Mouse (Mus musculus) left cerebral cortex, adult 2 months (tissue): ENCODE measurements around the gene Ppp1r9b. TPM values are rescaled to one million over a fixed set of nuclear protein-coding genes. Genes with fewer than 3 reads are reported as not detected.

Experiments
- DNase-seq, 2 experiments: peaks; one replicate each; pipeline ENCODE4 v3.0.0; 2021 to 2022; ENCODE audit warnings: low spot score in 2 of 2, mixed read lengths in 1 of 2; ENCODE audit errors: extremely low spot score in 1 of 2
- H3K27ac ChIP-seq: fragments of 200-600 bp; 2 replicates; pipeline ENCODE4 v1.8.1; 2022
- H3K4me3 ChIP-seq: fragments of 200-600 bp; 2 replicates; pipeline ENCODE4 v1.8.1; 2022
- CTCF ChIP-seq: fragments of 200-600 bp; IDR thresholded peaks from 2 replicates; pipeline ENCODE4 v1.8.1; 2022; ENCODE audit warnings: antibody characterized with exemption, mild to moderate bottlenecking, moderate library complexity
- intact Hi-C: fragments of 180-260 bp; cut with DNase I; formaldehyde crosslinking; loops from one replicate; pipeline ENCODE4 v1.15.1; 2025
- total RNA-seq, 2 experiments: library from RNA; stranded (reverse); gene quantifications; 2 replicates each; pipeline ENCODE4 v1.2.3; 2021

Gene Ppp1r9b
- total RNA-seq, 2 experiments from 2014 or later = 709 to 735 TPM

DNA sequence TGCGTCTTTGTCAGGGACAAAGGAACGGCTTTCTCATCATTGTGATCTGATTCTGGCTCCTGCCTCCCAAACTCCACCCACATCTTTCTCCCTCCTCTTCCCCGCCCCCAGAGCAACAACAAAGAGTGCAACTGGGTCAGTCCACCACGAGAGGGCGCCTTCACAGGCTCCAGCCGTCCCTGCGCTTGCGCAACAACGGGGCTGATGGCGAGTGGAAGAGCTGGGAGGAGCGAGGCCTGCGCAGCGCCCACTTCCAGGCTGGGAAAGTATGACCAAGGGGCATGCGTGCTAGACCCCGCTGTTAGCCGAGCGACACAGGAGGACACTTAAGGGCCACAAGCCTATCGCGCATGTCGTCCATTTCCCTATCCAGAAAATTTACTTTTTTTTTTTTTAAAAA is 11.9 kb upstream of the Ppp1r9b start:
- TF ChIP-seq CTCF = peak; percentile 99
- intact Hi-C loops = loop anchor here (1.0 to 5.0 kb wide), 3 partner anchors 10 to 63 kb away; partner anchors contain the start of gene Pdk2
- peak; percentile 97 to 98 for DNase-seq
- H3K4me3 ChIP-seq = peak overlapping the region; percentile 46
- H3K27ac ChIP-seq = peak overlapping the region; percentile 82

DNA sequence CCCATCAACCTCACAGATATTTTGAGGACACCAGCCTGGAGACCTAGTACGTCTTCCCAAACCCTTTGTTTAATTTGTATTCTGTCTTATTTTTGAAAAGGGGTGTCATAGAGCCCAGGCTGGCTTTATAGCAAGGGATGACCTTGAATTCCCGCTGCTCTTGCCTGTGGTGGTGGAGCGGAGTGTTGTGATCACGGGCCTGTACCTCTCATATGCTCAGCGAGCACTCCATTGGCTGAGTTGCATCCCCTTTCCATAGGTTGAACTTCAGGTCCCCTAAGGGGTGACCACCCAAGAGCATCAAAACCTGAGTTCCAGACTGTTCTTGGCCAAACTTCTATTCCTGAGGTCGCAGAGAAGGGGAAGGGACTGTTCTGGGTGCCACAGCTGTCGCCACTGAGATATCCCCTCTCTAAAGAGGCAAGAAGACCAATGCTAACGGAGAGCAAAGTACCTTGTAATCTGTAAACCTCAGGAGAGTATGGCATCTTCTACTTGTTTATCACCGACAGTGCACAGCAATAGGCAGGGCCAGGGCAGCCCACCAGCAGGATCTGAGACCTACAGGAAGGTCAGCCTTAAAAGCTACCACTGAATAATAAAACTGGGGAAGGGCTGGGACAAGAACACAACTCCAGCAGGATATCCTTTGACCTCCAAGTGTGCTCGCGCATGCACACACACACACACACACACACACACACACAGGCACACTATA is 11.2 kb upstream of the Ppp1r9b start:
- DNase-seq = no peak
- Histone ChIP-seq H3K27ac (peak overlapping the region; percentile 82), H3K4me3 (peak overlapping the region; percentile 46)
- TF ChIP-seq CTCF = no peak
- intact Hi-C loops = loop anchor here (1.0 to 5.0 kb wide), 3 partner anchors 10 to 63 kb away; partner anchors contain the start of gene Pdk2

- no peak for DNase-seq
- intact Hi-C loops = no loop called here
- TF ChIP-seq CTCF = no peak
- Histone ChIP-seq H3K4me3 (no peak overlapping the region), H3K27ac (no peak overlapping the region)
Measured at GRCm38 (mm10) chr11:94985140-94985539, 5.7 kb upstream of the Ppp1r9b start.

DNA sequence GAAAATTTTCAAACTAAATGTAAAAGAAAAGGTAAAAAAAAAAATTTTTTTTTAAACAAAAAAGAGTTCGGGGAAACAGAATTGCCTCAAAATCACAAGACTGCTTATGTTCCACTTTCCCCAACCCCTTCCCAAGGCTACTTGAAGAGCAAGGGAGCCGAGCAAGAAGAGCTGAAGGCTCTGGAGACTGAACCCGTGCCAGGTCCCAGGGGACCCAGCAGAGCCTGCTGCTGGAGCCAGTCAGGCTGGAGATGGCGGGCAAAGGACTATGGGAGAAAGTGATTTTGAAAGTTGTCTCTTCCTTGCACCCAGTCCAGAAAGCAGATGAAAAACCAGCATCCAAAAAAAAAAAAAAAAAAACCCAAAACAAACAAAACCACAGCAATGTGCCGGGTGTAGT is 5.0 kb upstream of the Ppp1r9b start:
- Histone ChIP-seq H3K27ac (no peak overlapping the region), H3K4me3 (no peak overlapping the region)
- no peak for DNase-seq
- intact Hi-C loops = no loop called here
- TF ChIP-seq CTCF = no peak

- no peak for TF ChIP-seq CTCF
- intact Hi-C loops = no loop called here
- Histone ChIP-seq H3K4me3 (no peak overlapping the region), H3K27ac (no peak overlapping the region; the same call in 1 of the 2 replicates)
- no peak for DNase-seq
Measured at GRCm38 (mm10) chr11:94986435-94986834, 4.4 kb upstream of the Ppp1r9b start.

DNA sequence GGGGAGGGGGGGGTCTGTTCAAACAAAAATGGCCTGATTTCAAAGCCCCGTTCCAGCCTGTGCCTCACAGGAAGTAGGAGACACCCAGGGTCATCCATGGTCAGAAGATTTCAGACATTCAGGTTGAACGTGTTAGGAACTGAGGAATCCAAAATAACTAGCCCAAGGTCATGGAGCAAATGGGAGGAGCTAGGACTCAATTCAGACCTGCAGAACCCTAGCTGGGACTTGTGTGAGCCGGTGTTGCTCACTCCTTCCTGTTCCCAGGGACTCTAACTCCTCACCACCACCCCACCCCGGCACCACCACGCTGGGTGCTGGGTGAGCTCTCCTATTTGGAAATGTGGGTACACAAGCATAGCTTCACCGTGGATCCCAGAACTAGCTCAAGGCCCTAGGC is 3.5 kb upstream of the Ppp1r9b start:
- intact Hi-C loops = no loop called here
- no peak for TF ChIP-seq CTCF
- Histone ChIP-seq H3K4me3 (no peak overlapping the region), H3K27ac (peak overlapping the region; percentile 98)
- no peak for DNase-seq

DNA sequence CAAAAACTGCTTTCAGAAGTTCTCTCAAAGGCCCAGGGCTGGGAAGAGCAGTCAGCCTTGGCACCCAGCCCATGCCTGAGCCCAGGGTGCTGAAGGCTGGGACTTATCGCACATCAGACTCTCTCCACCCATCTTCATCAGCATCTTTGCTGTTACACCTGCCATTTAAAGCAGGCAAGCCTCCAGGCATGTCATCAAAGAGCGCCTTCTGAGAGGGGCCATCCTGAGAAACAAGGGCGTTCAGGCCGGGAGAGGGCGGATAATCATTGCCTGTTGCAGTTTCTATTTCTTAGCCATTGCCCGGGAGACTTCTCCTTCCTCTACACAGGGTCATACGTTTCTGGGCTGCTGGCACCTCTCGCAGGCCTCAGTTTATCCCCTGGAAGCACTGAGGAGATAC is 3.0 kb upstream of the Ppp1r9b start:
- no peak for DNase-seq
- Histone ChIP-seq H3K27ac (peak overlapping the region; percentile 98), H3K4me3 (no peak overlapping the region)
- no peak for TF ChIP-seq CTCF
- intact Hi-C loops = no loop called here

GRCm38 (mm10) chr11:94988780-94989561 is 1.9 kb upstream of the Ppp1r9b start:
- H3K27ac ChIP-seq = peak overlapping the region; percentile 98
- intact Hi-C loops = loop anchor here (1.0 kb wide), 1 partner anchor 10 kb away; no protein-coding TSS in a partner anchor
- H3K4me3 ChIP-seq = peak overlapping the region; percentile 71
- TF ChIP-seq CTCF = no peak
- peak in 1 of 2 experiments; percentile 53 for DNase-seq

DNA sequence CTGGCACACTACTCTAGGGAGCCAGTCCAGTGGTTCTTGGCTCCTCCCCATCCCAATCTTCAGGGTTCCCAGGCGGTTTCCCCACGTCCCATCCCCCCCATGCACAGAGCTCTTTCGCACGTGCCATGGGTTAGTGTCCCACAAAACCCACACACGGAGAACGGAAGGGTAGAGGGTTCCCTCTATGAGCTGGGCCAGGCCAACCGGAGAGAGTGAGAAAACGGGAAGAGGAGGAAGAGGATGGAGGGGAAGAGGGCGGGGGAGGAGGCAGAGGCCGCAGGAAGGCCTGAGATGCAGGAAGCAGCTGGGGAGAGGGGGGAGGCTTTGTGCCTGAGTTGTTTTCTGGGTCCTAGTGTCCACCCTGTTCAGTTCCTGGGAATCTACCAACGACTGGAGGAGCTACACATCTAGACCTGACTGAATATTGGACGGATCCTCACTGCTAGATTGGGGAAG is 1.2 kb upstream of the Ppp1r9b start:
- peak; percentile 80 to 82 for DNase-seq
- Histone ChIP-seq H3K27ac (peak overlapping the region; percentile 98), H3K4me3 (peak overlapping the region; percentile 71)
- intact Hi-C loops = loop anchor here (1.0 to 10.0 kb wide), 3 partner anchors 10 to 665 kb away; partner anchors contain the start of genes Ankrd40, Luc7l3 and Pdk2
- TF ChIP-seq CTCF = no peak; the same call in 1 of the 2 replicates

DNA sequence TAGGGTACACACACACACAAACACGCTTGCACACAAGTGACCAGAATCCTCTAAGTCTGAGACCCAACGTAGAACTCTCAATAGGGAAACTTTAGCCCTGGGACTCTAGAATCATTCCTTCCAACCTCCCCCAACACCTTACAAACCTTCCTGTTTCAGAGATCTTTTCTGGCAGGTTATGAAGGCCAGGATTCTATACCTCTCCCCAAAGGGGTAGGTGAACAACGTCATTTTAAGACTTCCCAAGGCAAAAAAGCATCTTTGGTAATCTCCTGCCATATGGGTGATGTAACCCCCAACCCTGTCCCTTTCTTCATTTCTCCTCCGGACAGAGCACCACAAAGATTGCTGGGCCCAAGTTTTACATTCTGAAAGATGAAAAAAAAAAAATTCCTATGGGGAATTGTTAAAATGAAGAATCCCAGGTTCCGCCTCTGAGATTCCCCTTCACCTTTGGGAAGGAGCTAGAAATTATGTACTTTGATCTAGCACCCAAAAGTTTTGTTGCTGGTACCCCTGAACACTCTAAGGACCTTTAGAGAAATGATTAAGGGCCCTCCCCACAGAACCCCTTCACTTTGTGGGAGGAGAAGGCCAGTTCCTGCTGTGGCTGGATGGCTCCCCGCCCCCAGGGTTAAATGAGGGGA is 610 bp upstream of the Ppp1r9b start:
- peak overlapping the region; percentile 71 for H3K4me3 ChIP-seq
- intact Hi-C loops = loop anchor here (2.0 to 10.0 kb wide), 2 partner anchors 51 to 665 kb away; partner anchors contain the start of genes Ankrd40, Luc7l3 and Pdk2
- no peak for TF ChIP-seq CTCF

More for the DNA sequence above, 610 bp upstream of the Ppp1r9b start:
- H3K27ac ChIP-seq = peak overlapping the region; percentile 98
- DNase-seq = no peak
